Mouse (Mus musculus) hindbrain, postnatal 0 days (tissue): ENCODE results near the gene Agbl3. TPM values are rescaled to one million over a fixed set of nuclear protein-coding genes. Genes with fewer than 3 reads are reported as not detected.

Source experiments
- ATAC-seq: fragments of 200-750 bp; cut with Nextera tagmentation; 2 replicates; pipeline ENCODE4 v1.8.0; 2017; ENCODE audit warnings: mild to moderate bottlenecking, moderate TSS enrichment, moderate library complexity
- DNase-seq: peaks from one replicate; pipeline ENCODE4 v3.0.0-alpha.2; 2015; ENCODE audit warnings: low spot score
- H3K27ac ChIP-seq: fragments of 300-500 bp; sonication (generic); 2 replicates; pipeline ENCODE4 v1.5.1; 2014; ENCODE audit warnings: mild to moderate bottlenecking
- H3K27me3 ChIP-seq: fragments of 300-500 bp; sonication (generic); 2 replicates; pipeline ENCODE4 v1.6.1; 2014; ENCODE audit warnings: low read length, mixed read lengths; ENCODE audit not compliant: insufficient read depth
- H3K36me3 ChIP-seq: fragments of 300-500 bp; sonication (generic); 2 replicates; pipeline ENCODE4 v1.6.1; 2014; ENCODE audit warnings: low read length, mixed read lengths; ENCODE audit not compliant: insufficient read depth
- H3K4me1 ChIP-seq: fragments of 300-500 bp; sonication (generic); 2 replicates; pipeline ENCODE4 v1.6.1; 2014; ENCODE audit warnings: antibody characterized with exemption, low read length, mixed read lengths; ENCODE audit not compliant: insufficient read depth
- H3K4me2 ChIP-seq: fragments of 300-500 bp; sonication (generic); 2 replicates; pipeline ENCODE4 v1.6.1; 2014; ENCODE audit warnings: low read depth, mild to moderate bottlenecking, low read length, moderate library complexity, mixed read lengths
- H3K4me3 ChIP-seq: fragments of 300-500 bp; sonication (generic); 2 replicates; pipeline ENCODE4 v1.5.1; 2014; ENCODE audit warnings: low read length
- H3K9ac ChIP-seq: fragments of 300-500 bp; sonication (generic); replicated peaks from 2 replicates; pipeline ENCODE4 v1.6.1; 2014; ENCODE audit warnings: mild to moderate bottlenecking, low read length, moderate library complexity, mixed read lengths
- H3K9me3 ChIP-seq: fragments of 300-500 bp; sonication (generic); 2 replicates; pipeline ENCODE4 v1.6.1; 2016; ENCODE audit warnings: low read length, mixed read lengths
- CTCF ChIP-seq: IDR thresholded peaks from 2 replicates; pipeline ENCODE4 v1.5.1; 2016; ENCODE audit warnings: antibody characterized with exemption, control low read depth, low read depth
- WGBS: fragments of 180-500 bp; shearing (Covaris S2); extraction: QIAGEN DNeasy Blood & Tissue Kit; methylation state at CpG from one replicate; pipeline ENCODE4 v1.1.7; 2014; 5-methylcytosine and 5-hydroxymethylcytosine counted together
- polyA plus RNA-seq: library from polyadenylated mRNA; unstranded; fragments of >200 nt; fragmentation: Nextera tagmentation; extraction: Ambion mirVana; gene quantifications from 2 replicates; pipeline ENCODE4 v1.2.1, GENCODE M21; 2015
- total RNA-seq: library from RNA; depleted of rRNA; stranded (reverse); fragments of >200 nt; gene quantifications from 2 replicates; pipeline ENCODE4 v1.2.3, GENCODE M21; 2014

Agbl3 gene
- total and polyA plus RNA-seq, 2 experiments from 2014 or later = 13.2 to 21.5 TPM

- no peak for TF ChIP-seq CTCF
- Histone ChIP-seq H3K4me3 (peak overlapping the region; percentile 69), H3K9ac (peak overlapping the region; percentile 95), H3K4me2 (peak overlapping the region; percentile 73), H3K4me1 (no peaks in the 10 kb centered on the region), H3K27ac (peak overlapping the region; percentile 99), H3K9me3 (no peaks in the 10 kb centered on the region), H3K36me3 (peaks cover 3% of the 10 kb centered on the region; the same call in 1 of the 2 replicates), H3K27me3 (no peaks in the 10 kb centered on the region)
- DNase-seq (no peak), ATAC-seq (no peak)
- 3% methylated on average over 13 of the region's 13 CpGs for WGBS
These were observed 684 bp downstream of the Agbl3 start for GRCm38 (mm10) chr6:34780943-34781289.

DNA sequence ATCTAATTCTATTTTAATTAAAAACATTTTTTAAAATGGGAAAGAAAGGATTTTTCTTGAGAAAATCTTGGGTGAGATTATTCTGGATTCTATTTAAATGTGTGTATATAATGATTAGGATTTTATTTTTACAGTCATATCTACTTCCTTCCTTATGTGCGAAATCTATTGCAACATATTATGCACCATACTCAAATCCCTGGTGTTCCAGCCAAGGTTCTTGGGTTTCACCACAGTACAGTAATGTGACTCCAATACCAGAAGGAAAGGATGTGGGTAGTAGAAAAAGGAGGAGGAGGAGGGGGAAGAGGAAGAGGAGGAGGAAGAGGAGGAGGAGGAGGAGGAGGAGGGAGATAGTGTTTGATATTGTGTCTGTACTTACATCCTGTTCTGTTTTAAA, 2.3 kb downstream of the Agbl3 start:
- H3K4me2 ChIP-seq = no peak overlapping the region
- WGBS = 100% methylated on average over 1 of the region's 1 CpGs

DNA sequence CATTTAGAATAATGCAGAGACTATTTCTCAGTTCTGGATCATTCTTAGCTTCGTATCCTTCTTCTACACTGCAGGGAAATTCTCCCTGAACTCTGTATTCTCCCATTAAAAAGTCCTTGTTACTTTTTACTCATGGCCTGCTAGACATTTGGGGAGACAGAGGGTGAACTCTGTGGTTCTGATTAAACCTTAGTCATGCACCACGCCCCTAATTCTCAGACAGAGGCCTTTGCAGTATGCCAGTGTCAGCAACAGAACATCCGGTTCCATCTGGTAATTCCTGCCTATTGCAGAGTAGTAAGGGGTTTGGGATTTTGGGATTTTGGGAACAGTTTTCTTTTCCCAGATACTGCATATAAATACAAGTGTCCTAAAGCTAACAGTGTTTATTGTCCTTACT, 16.6 kb downstream of the Agbl3 start:
- TF ChIP-seq CTCF = no peak
- Histone ChIP-seq H3K4me1 (no peaks in the 10 kb centered on the region), H3K9me3 (no peaks in the 10 kb centered on the region), H3K36me3 (no peaks in the 10 kb centered on the region), H3K4me2 (no peak overlapping the region), H3K9ac (no peak overlapping the region), H3K27me3 (no peaks in the 10 kb centered on the region), H3K4me3 (no peak overlapping the region), H3K27ac (no peak overlapping the region)
- WGBS = 82% methylated on average over 3 of the region's 3 CpGs
- no peak for DNase-seq
- no peak for ATAC-seq

More for the DNA sequence above, 2.3 kb downstream of the Agbl3 start:
- no peaks in the 10 kb centered on the region for H3K27me3 ChIP-seq
- no peak for ATAC-seq
- no peak for TF ChIP-seq CTCF
- H3K9me3 ChIP-seq = no peaks in the 10 kb centered on the region
- H3K4me1 ChIP-seq = no peaks in the 10 kb centered on the region
- no peak overlapping the region for H3K4me3 ChIP-seq
- no peak overlapping the region for H3K27ac ChIP-seq
- H3K9ac ChIP-seq = no peak overlapping the region
- no peak for DNase-seq
- H3K36me3 ChIP-seq = peaks cover 3% of the 10 kb centered on the region; the same call in 1 of the 2 replicates

DNA sequence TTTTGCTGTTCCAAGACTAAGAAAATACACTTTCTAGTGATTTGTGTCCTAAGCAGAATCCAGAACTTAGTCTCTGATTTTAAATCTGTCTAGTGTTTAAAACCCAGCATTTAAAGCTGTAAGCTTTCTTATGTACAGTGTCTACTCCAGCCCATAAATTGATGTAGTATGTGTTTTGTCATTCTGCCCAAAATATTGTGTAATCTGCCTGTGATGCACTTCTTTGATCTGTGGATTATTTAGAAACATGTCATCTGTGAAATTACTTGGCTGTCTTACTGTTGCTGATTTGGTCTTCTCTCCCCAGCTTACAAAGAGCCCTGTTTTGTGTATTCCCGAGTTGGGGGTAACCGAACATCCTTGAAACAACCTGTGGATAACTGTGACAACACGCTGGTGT, 17.7 kb downstream of the Agbl3 start:
- no peak for DNase-seq
- Histone ChIP-seq H3K36me3 (no peaks in the 10 kb centered on the region), H3K27me3 (no peaks in the 10 kb centered on the region), H3K4me2 (no peak overlapping the region), H3K9ac (no peak overlapping the region), H3K9me3 (no peaks in the 10 kb centered on the region), H3K4me3 (no peak overlapping the region), H3K4me1 (no peaks in the 10 kb centered on the region), H3K27ac (no peak overlapping the region)
- TF ChIP-seq CTCF = no peak
- ATAC-seq = no peak
- WGBS = 77% methylated on average over 3 of the region's 3 CpGs

GRCm38 (mm10) chr6:34805582-34805981, 25.4 kb downstream of the Agbl3 start:
- H3K27me3 ChIP-seq = no peaks in the 10 kb centered on the region
- no peak for TF ChIP-seq CTCF
- no peak overlapping the region for H3K4me2 ChIP-seq
- no peaks in the 10 kb centered on the region for H3K4me1 ChIP-seq
- H3K4me3 ChIP-seq = no peak overlapping the region
- H3K27ac ChIP-seq = no peak overlapping the region
- no peak for DNase-seq
- no peak for ATAC-seq
- 92% methylated on average over 2 of the region's 2 CpGs for WGBS
- H3K9me3 ChIP-seq = no peaks in the 10 kb centered on the region
- no peak overlapping the region for H3K9ac ChIP-seq
- no peaks in the 10 kb centered on the region for H3K36me3 ChIP-seq

- no peak for ATAC-seq
- Histone ChIP-seq H3K27me3 (no peaks in the 10 kb centered on the region), H3K36me3 (no peaks in the 10 kb centered on the region), H3K4me1 (no peaks in the 10 kb centered on the region), H3K4me3 (no peak overlapping the region), H3K4me2 (no peak overlapping the region), H3K27ac (no peak overlapping the region), H3K9me3 (no peaks in the 10 kb centered on the region), H3K9ac (no peak overlapping the region)
- no peak for DNase-seq
- no peak for TF ChIP-seq CTCF
- WGBS = 92% methylated on average over 4 of the region's 4 CpGs
These were observed 30.4 kb downstream of the Agbl3 start for GRCm38 (mm10) chr6:34810651-34811050.

GRCm38 (mm10) chr6:34824406-34824805, 44.2 kb downstream of the Agbl3 start:
- TF ChIP-seq CTCF = no peak
- Histone ChIP-seq H3K27me3 (no peaks in the 10 kb centered on the region), H3K4me2 (no peak overlapping the region), H3K36me3 (no peaks in the 10 kb centered on the region), H3K9ac (no peak overlapping the region), H3K4me3 (no peak overlapping the region), H3K4me1 (no peaks in the 10 kb centered on the region), H3K9me3 (no peaks in the 10 kb centered on the region), H3K27ac (no peak overlapping the region)
- no peak for DNase-seq
- ATAC-seq = no peak
